Mouse (Mus musculus): ENCODE results near the gene Ptpra. TPM values are rescaled to one million over a fixed set of nuclear protein-coding genes. Genes with fewer than 3 reads are reported as not detected.
"Not testable (repeated sequence)": the region's sequence is repeated elsewhere in the genome, so short reads cannot be mapped to it uniquely, and the experiment has no call there.

The Ptpra gene
- total RNA-seq, 2 experiments from 2014 or later, result 128 to 133 TPM

DNA sequence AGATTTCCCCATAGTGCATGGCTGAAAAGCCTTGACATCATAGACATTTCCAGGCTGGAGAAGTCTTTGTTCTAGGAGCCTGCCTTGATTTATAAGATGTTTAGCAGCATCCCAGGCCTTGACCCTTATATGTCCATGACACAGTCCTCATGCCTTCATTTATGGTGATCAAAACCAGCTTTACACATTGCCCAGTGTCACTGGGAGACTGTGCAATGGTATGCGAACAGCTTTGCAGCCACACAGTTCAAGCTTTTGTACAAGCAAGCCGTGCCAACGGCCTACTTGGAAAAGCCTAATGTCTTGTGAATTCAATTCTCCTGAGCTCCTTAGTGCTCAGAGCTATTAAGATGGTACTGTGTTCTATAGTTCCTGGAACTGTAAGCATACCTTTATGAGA is 32.6 kb downstream of the Ptpra start:
- no peak for DNase-seq (ENCODE audit: low spot score in 2 of 2)

GRCm38 (mm10) chr2:130484206-130484605 is 34.1 kb downstream of the Ptpra start:
- no peak for DNase-seq (ENCODE audit: low spot score in 2 of 2)

- DNase-seq (ENCODE audit: low spot score in 2 of 2), result no peak
These were observed 37.9 kb downstream of the Ptpra start for GRCm38 (mm10) chr2:130488002-130488401.

DNA sequence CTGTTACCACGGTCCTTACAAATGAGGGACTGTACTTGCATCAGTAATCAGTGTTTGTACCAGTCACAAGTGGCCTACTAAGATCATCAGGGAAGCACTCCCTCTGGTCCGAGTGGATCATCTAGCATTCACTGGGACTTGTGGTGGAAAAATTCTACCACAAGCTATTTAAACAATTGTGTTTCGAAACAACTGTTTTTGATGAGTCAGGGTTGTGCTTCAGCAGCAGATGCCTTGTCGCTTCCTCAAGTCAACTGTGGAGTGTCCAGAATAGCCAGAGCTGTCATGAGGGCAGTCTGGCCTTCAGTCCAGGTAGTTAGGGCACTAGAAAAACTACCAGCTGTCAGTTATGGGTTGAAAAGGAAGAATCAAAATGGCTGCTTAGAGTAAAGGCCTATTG is 38.5 kb downstream of the Ptpra start:
- no peak for DNase-seq (ENCODE audit: low spot score in 2 of 2)

- no peak for DNase-seq (ENCODE audit: low spot score in 2 of 2)
These were observed 41.1 kb downstream of the Ptpra start for GRCm38 (mm10) chr2:130491162-130491561.

DNA sequence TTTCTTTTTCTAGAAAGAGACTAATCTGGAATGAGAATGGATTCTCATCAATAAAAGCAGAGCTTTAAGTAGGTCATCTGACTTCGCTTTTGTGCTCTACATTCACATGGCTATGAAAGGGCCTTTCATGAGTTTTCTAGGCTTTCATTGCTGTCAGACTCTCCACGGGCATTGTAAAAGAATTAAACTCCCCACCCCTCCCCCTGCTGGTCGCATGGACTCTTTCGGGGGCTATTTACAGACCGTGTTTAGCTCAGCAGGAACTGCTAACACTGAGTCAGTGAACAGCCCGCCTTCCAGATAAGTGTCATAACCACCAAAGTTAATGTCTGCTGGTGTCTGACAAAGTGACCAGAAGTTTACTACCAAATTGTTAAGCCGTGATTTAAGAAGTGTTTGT is 41.5 kb downstream of the Ptpra start:
- DNase-seq (ENCODE audit: low spot score in 2 of 2), result no peak

DNA sequence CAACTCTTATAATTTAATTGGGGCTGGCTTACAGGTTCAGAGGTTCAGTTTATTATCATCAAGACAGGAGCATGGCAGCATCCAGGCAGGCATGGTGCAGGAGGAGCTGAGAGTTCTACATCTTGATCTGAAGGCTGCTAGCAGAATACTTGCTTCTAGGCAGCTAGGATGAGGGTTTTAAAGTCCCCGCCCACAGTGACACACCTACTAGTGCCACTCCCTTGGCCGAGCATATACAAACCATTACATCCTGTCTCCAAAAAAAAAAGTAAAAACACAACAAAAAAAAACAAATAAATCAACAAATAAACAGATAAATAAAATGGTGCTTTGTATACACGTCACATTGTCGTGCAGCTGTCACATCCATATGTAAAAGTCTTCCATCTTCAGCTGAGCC is 45.0 kb downstream of the Ptpra start:
- not testable (repeated sequence) for DNase-seq (ENCODE audit: low spot score in 2 of 2)

DNA sequence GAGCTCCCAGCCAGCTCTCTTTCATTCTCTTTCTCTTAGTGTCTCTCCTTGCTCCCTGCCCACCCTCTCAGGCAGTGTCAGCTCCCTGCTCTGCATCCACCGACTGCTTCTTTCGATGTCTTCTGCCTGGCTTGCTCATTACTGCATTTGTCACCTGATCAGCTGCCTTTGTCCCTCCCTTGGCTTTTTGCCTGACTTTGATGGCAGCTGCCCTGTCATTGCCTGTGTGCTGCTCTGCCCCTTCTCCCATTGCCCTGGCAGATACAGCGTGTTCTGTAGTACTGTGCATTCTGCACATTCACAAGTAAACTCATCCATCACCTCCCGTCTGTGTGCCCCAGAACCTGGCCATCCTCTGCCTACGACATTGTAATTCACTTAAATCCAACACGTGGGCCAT is 46.0 kb downstream of the Ptpra start:
- no peak for DNase-seq (ENCODE audit: low spot score in 2 of 2)

GRCm38 (mm10) chr2:130496931-130497330 is 46.9 kb downstream of the Ptpra start:
- DNase-seq (ENCODE audit: low spot score in 2 of 2), result no peak

GRCm38 (mm10) chr2:130499546-130499945 is 49.5 kb downstream of the Ptpra start:
- DNase-seq (ENCODE audit: low spot score in 2 of 2), result no peak

DNA sequence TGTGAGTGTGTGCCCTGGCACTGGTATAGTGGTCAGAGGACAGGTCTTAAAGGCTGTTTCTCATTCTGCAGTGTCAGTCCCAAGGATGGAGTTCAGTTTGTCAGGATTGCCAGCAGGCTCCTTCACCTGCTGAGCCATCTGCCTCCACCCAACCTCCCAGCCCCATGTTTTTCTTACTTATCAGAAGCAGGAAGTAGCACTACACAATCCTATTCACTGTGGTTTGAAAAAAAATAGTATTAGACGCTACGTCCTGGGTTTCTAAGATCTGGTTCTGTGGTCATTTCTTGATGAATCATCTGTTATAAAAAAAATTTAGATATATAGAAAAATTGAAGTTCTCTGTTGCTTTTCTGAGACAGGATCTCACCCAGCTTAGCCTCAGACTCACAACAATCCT is 51.5 kb downstream of the Ptpra start:
- DNase-seq (ENCODE audit: low spot score in 2 of 2), result no peak

DNA sequence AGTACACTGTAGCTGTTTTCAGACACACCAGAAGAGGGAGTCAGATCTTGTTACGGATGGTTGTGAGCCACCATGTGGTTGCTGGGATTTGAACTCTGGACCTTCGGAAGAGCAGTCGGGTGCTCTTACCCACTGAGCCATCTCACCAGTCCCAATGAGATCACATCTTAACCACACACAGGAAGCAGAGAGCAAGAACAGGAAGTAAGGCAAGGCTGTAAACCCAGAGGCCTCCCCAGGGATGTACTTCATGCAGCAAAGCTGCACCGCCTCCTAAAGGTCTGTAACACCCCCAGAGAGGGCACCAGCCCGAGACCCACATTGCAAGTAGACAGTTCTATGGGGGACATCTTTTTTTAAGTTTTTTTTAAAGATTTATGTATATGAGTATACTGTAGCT is 61.5 kb downstream of the Ptpra start:
- DNase-seq (ENCODE audit: low spot score in 2 of 2), result not testable (repeated sequence)

DNA sequence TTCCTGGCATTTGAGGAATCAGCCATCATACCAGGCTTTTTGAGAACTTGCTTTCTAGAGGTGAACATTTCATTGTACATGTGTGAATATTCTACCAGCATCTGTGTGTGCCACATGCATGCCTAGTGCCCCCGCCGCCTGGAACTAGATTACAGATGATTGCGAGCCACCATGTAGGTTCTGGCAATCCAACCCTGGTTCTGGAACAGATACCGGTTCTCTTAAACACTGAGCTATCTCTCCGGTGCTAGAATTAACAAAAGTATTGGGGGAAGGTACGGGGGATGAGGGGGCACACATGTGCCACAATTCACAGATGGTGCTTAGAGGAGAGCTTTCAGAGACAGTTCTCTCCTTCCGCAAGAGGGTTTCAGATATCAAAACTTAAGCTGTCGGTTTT is 63.8 kb downstream of the Ptpra start:
- no peak for DNase-seq (ENCODE audit: low spot score in 2 of 2)

- DNase-seq (ENCODE audit: low spot score in 2 of 2), result no peak
These were observed 65.7 kb downstream of the Ptpra start for GRCm38 (mm10) chr2:130515791-130516190.

GRCm38 (mm10) chr2:130521927-130522326 is 71.8 kb downstream of the Ptpra start:
- DNase-seq (ENCODE audit: low spot score in 2 of 2), result no peak

DNA sequence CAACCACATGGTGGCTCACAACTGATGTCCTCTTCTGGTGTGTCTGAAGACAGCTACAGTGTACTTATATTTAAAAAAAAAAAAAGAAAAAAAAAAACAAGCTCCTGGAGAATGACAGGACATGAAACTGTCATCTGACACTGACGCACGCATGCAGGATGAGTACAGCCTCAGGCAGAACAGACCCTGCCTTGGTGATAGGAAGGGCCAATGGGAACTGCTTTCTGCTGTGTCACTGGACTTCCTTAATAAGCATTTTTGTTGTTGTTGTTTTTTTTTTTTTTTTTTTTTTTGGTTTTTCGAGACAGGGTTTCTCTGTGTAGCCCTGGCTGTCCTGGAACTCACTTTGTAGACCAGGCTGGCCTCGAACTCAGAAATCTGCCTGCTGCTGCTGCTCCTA is 75.4 kb downstream of the Ptpra start:
- DNase-seq (ENCODE audit: low spot score in 2 of 2), result not testable (repeated sequence)

- no peak for DNase-seq (ENCODE audit: low spot score in 2 of 2)
These were observed 78.4 kb downstream of the Ptpra start for GRCm38 (mm10) chr2:130528457-130528856.

GRCm38 (mm10) chr2:130529290-130529689 is 79.2 kb downstream of the Ptpra start:
- DNase-seq (ENCODE audit: low spot score in 2 of 2), result no peak

DNA sequence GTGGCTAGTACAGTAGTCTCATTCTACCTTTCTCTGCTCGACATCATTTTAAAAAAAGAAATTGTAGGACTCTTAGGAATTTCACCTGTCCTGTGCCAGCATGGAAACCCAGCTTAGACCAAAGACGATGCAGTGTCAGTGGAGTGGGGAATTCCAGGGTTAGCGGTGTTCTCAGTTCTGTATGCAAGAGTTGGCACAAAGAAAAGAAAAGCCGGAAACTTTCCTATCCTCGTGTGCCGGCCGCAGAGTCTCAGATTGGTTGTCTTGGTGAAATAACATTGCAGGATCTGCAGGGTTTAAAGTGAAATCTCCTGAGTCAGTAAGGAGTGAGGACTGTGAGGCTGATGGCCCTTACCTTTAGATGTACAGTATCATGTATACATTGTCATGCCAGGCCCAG is 79.8 kb downstream of the Ptpra start:
- no peak for DNase-seq (ENCODE audit: low spot score in 2 of 2)

DNA sequence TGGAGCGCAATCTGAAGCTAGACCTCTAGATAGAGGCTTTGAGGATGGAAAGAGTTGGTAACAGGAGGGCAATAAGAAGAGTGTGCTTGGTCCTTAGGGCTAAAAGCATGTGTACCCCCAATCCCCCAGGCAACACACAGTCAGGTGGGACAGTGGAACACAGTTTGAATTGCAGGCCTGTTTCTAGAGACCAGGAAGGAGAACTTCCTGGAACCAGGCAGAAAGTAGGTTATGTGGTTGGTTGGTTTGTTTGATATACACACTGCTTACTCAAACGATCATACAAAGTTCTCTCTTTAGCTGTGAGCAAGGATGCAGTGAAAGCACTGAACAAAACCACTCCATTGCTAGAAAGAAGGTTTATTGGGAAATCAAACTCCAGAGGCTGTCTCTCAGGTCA is 82.1 kb downstream of the Ptpra start:
- no peak for DNase-seq (ENCODE audit: low spot score in 2 of 2)

GRCm38 (mm10) chr2:130535017-130535416 is 84.9 kb downstream of the Ptpra start:
- DNase-seq (ENCODE audit: low spot score in 2 of 2), result no peak

GRCm38 (mm10) chr2:130536890-130537289 is 86.8 kb downstream of the Ptpra start:
- no peak for DNase-seq (ENCODE audit: low spot score in 2 of 2)

- DNase-seq (ENCODE audit: low spot score in 2 of 2), result no peak
These were observed 88.9 kb downstream of the Ptpra start for GRCm38 (mm10) chr2:130538876-130539546.

DNA sequence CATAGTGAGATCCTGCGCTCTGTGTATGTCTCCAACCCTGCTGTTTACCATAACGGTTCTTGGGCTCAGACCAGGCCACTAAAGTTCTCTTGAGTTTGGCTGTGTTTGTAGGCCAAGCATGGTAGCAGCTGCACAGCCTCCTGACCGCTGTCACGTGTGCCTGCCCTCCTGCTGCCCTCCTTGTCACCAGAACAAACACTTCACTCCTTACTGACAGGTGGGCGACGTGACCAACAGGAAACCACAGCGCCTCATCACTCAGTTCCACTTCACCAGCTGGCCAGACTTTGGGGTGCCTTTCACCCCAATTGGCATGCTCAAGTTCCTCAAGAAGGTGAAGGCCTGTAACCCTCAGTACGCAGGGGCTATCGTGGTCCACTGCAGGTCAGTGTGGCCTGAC is 90.2 kb downstream of the Ptpra start:
- no peak for DNase-seq (ENCODE audit: low spot score in 2 of 2)

Measured in adrenal gland, postnatal 4 days (tissue).